Mouse (Mus musculus) liver, embryonic 14.5 days (tissue): ENCODE measurements around the gene Med24.

Source experiments
- CTCF ChIP-seq: IDR thresholded peaks from 2 replicates; pipeline ENCODE4 v1.5.1; 2016; ENCODE audit warnings: antibody characterized with exemption, low read depth, control low read depth
- EP300 ChIP-seq: IDR thresholded peaks from 2 replicates; pipeline ENCODE4 v1.6.1; 2016; ENCODE audit warnings: antibody characterized with exemption, low read depth

DNA sequence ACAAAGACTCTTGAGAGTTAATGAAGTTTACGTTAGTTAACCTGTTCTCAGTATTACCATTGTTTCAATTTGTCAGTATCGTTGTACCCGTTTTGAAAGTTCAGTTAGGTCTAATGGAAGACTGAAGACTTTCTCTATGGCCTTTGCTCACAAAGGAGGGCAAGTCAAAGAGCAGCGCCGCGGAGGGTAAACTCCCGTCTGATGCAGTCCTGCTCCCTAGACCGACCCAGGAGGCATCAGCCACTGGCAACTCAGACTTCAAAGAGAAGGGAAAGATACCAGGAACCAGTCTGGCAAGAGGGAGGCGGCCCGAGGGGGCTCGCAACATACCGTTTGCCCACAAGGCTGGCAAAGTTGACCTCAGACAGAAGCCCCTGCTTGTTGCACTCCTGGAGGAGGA lies 15.5 kb downstream of the Med24 start:
- TF ChIP-seq EP300, result no peak
- no peak for TF ChIP-seq CTCF
